Mouse (Mus musculus) liver, embryonic 14.5 days (tissue): Measurements from ENCODE around the gene Asb14. TPM values are rescaled to one million over a fixed set of nuclear protein-coding genes. Genes with fewer than 3 reads are reported as not detected.
"Not testable (repeated sequence)": the region's sequence is repeated elsewhere in the genome, so short reads cannot be mapped to it uniquely, and the experiment has no call there.

ENCODE experiments used
- ATAC-seq: fragments of 200-750 bp; cut with Nextera tagmentation; 2 replicates; pipeline ENCODE4 v1.8.0; 2017; ENCODE audit warnings: moderate number of reproducible peaks, mild to moderate bottlenecking, moderate library complexity; ENCODE audit not compliant: insufficient read depth
- DNase-seq, 3 experiments: peaks; one replicate each; pipeline ENCODE4 v3.0.0-alpha.2; 2012 to 2013; ENCODE audit warnings: low read depth in 3 of 3, low spot score in 3 of 3
- H3K27ac ChIP-seq: fragments of 300-500 bp; sonication (generic); 2 replicates; pipeline ENCODE4 v1.5.1; 2014; ENCODE audit warnings: moderate library complexity, mild to moderate bottlenecking, control low read depth, inconsistent platforms
- H3K27me3 ChIP-seq: fragments of 300-500 bp; sonication (generic); 2 replicates; pipeline ENCODE4 v1.6.1; 2014; ENCODE audit warnings: mild to moderate bottlenecking, low read length, moderate library complexity; ENCODE audit not compliant: control insufficient read depth, insufficient read depth
- H3K36me3 ChIP-seq: fragments of 300-500 bp; sonication (generic); replicated peaks from 2 replicates; pipeline ENCODE4 v1.6.1; 2014; ENCODE audit warnings: low read depth; ENCODE audit not compliant: control insufficient read depth, insufficient read depth
- H3K4me1 ChIP-seq, 2 experiments: fragments of 200-500 bp in 1 of 2; fragments of 300-500 bp in 1 of 2; sonication (generic) in 1 of 2; replicated peaks; 2 replicates each; pipeline ENCODE4 v1.6.1; 2012 to 2014; ENCODE audit warnings: antibody characterized with exemption in 1 of 2, inconsistent platforms in 1 of 2, low read length in 1 of 2; ENCODE audit not compliant: control insufficient read depth in 2 of 2, insufficient read depth in 2 of 2
- H3K4me2 ChIP-seq: fragments of 300-500 bp; sonication (generic); 2 replicates; pipeline ENCODE4 v1.6.1; 2014; ENCODE audit warnings: low read depth, mild to moderate bottlenecking, control low read depth, moderate library complexity
- H3K4me3 ChIP-seq, 2 experiments: fragments of 200-500 bp in 1 of 2; fragments of 300-500 bp in 1 of 2; sonication (generic) in 1 of 2; 2 replicates each; pipeline ENCODE4 v1.5.1; 2012 to 2014; ENCODE audit warnings: low read depth in 2 of 2, low read length in 2 of 2, mild to moderate bottlenecking in 2 of 2, control low read depth in 1 of 2, inconsistent platforms in 1 of 2, moderate library complexity in 1 of 2; ENCODE audit not compliant: insufficient read depth in 1 of 2
- H3K9ac ChIP-seq: fragments of 300-500 bp; sonication (generic); replicated peaks from 2 replicates; pipeline ENCODE4 v1.6.1; 2014; ENCODE audit warnings: mild to moderate bottlenecking, control low read depth, moderate library complexity
- H3K9me3 ChIP-seq: fragments of 300-500 bp; sonication (generic); 2 replicates; pipeline ENCODE4 v1.6.1; 2016; ENCODE audit warnings: low read length, mixed read lengths; ENCODE audit not compliant: control insufficient read depth
- CTCF ChIP-seq: IDR thresholded peaks from 2 replicates; pipeline ENCODE4 v1.5.1; 2016; ENCODE audit warnings: antibody characterized with exemption, low read depth, control low read depth
- EP300 ChIP-seq: IDR thresholded peaks from 2 replicates; pipeline ENCODE4 v1.6.1; 2016; ENCODE audit warnings: antibody characterized with exemption, low read depth
- WGBS: fragments of 180-500 bp; shearing (Covaris S2); extraction: QIAGEN DNeasy Blood & Tissue Kit; methylation state at CpG from one replicate; pipeline ENCODE4 v1.1.7; 2014; ENCODE audit not compliant: insufficient replicate concordance; 5-methylcytosine and 5-hydroxymethylcytosine counted together
- polyA plus RNA-seq, 2 experiments: library from polyadenylated mRNA; depleted of rRNA in 1 of 2; stranded (reverse) in 1 of 2; unstranded in 1 of 2; fragments of >200 nt; fragmentation: Nextera tagmentation in 1 of 2; extraction: Ambion mirVana in 1 of 2; gene quantifications; 2 replicates each; pipeline versions ENCODE4 v1.2.1 to v1.2.3; 2012 to 2014

Asb14 gene
- polyA plus RNA-seq, 2 experiments, result not detected

GRCm38 (mm10) chr14:26934891-26935290, 40.5 kb downstream of the Asb14 start:
- Histone ChIP-seq H3K9me3 (no peaks in the 10 kb centered on the region), H3K27ac (no peak overlapping the region), H3K36me3 (no peaks in the 10 kb centered on the region), H3K4me1 (no peaks in the 10 kb centered on the region), H3K4me2 (no peak overlapping the region), H3K4me3 (no peak overlapping the region), H3K9ac (no peak overlapping the region), H3K27me3 (no peaks in the 10 kb centered on the region)
- TF ChIP-seq EP300, result no peak
- TF ChIP-seq CTCF, result no peak
- DNase-seq (no peak), ATAC-seq (no peak)
- WGBS, result 82% methylated on average over 3 of the region's 3 CpGs

- H3K9ac ChIP-seq, result no peak overlapping the region
- H3K27me3 ChIP-seq, result no peaks in the 10 kb centered on the region
- no peaks in the 10 kb centered on the region for H3K9me3 ChIP-seq
- H3K4me2 ChIP-seq, result no peak overlapping the region
- H3K36me3 ChIP-seq, result no peaks in the 10 kb centered on the region
- H3K4me1 ChIP-seq, result no peaks in the 10 kb centered on the region
- no peak for TF ChIP-seq CTCF
- no peak for TF ChIP-seq EP300
- DNase-seq (no peak), ATAC-seq (no peak)
- no peak overlapping the region for H3K4me3 ChIP-seq
- WGBS, result 59% methylated on average over 4 of the region's 4 CpGs
- H3K27ac ChIP-seq, result no peak overlapping the region
Measured at GRCm38 (mm10) chr14:26935558-26935957, 41.2 kb downstream of the Asb14 start.

- not testable (repeated sequence) for H3K4me3 ChIP-seq, H3K4me1 ChIP-seq, H3K9me3 ChIP-seq, ATAC-seq, H3K27ac ChIP-seq, DNase-seq, H3K27me3 ChIP-seq, H3K36me3 ChIP-seq, H3K4me2 ChIP-seq, H3K9ac ChIP-seq
- WGBS, result 83% methylated on average over 2 of the region's 2 CpGs
Measured at GRCm38 (mm10) chr14:26956139-26956538, 61.8 kb downstream of the Asb14 start.

GRCm38 (mm10) chr14:26960518-26960917, 66.2 kb downstream of the Asb14 start:
- H3K27ac ChIP-seq, result no peak overlapping the region
- H3K9ac ChIP-seq, result no peak overlapping the region
- no peaks in the 10 kb centered on the region for H3K36me3 ChIP-seq
- TF ChIP-seq EP300 (no peak), CTCF (no peak)
- H3K27me3 ChIP-seq, result no peaks in the 10 kb centered on the region
- 48% methylated on average over 1 of the region's 1 CpGs for WGBS
- no peak for ATAC-seq
- H3K4me2 ChIP-seq, result no peak overlapping the region
- H3K4me3 ChIP-seq, result no peak overlapping the region
- no peaks in the 10 kb centered on the region for H3K9me3 ChIP-seq
- H3K4me1 ChIP-seq, result no peaks in the 10 kb centered on the region
- DNase-seq, result no peak

Other genes starting within 250 kb of the Asb14 start
- 3.2 and 3.4 TPM in 2 replicates for gene Pde12, start 224.7 kb upstream of the Asb14 start, polyA plus RNA-seq (2012; rRNA removed)
- 6.5 and 7.3 TPM in 2 replicates for gene Pde12, start 224.7 kb upstream of the Asb14 start, polyA plus RNA-seq (2014; fragmentation: Nextera tagmentation; extraction: Ambion mirVana)
- 0.01 TPM in 2 replicates for gene Dnah12, start 201.3 kb upstream of the Asb14 start, polyA plus RNA-seq (2012; rRNA removed)
- 0.03 TPM in 2 replicates for gene Dnah12, start 201.3 kb upstream of the Asb14 start, polyA plus RNA-seq (2014; fragmentation: Nextera tagmentation; extraction: Ambion mirVana)
- 1.4 and 2.1 TPM in 2 replicates for gene Appl1, start 76.7 kb downstream of the Asb14 start, polyA plus RNA-seq (2012; rRNA removed)
- gene Appl1, start 76.7 kb downstream of the Asb14 start, polyA plus RNA-seq (2014; fragmentation: Nextera tagmentation; extraction: Ambion mirVana), result 5.4 and 6.2 TPM in 2 replicates
- gene Hesx1, start 99.9 kb downstream of the Asb14 start, polyA plus RNA-seq (2012; rRNA removed), result 4.0 and 6.9 TPM in 2 replicates
- 8.0 and 11.0 TPM in 2 replicates for gene Hesx1, start 99.9 kb downstream of the Asb14 start, polyA plus RNA-seq (2014; fragmentation: Nextera tagmentation; extraction: Ambion mirVana)
- gene Il17rd, start 144.4 kb downstream of the Asb14 start, polyA plus RNA-seq (2012; rRNA removed), result 0.09 and 0.11 TPM in 2 replicates
- 0.03 and 0.04 TPM in 2 replicates for gene Il17rd, start 144.4 kb downstream of the Asb14 start, polyA plus RNA-seq (2014; fragmentation: Nextera tagmentation; extraction: Ambion mirVana)
- gene Arhgef3, start 220.3 kb downstream of the Asb14 start, polyA plus RNA-seq (2012; rRNA removed), result 1.9 and 2.6 TPM in 2 replicates
- 5.3 and 5.4 TPM in 2 replicates for gene Arhgef3, start 220.3 kb downstream of the Asb14 start, polyA plus RNA-seq (2014; fragmentation: Nextera tagmentation; extraction: Ambion mirVana)